ENCODE assay signal across 26 mouse cellular contexts in genomic region chr9:101012433-101012832, GRCm38 (mm10). TPM values are rescaled to one million over a fixed set of nuclear protein-coding genes. Genes with fewer than 3 reads are reported as not detected.
DNase-seq lines count a peak whose midpoint lies in the region; ATAC-seq lines count a peak whose summit lies in the region.
"Had no signal": no experiment of that assay in that cellular context is flagged by ENCODE, and none has a peak within 500 bp of the region (broad histone marks: within the 10 kb centered on the region; RNA-seq: fewer than 3 reads in every experiment).

No protein-coding gene starts in this region.

- DNase-seq in c-Kit-positive CD71-positive TER-119-negative erythroid progenitor cells, embryonic 14.5 days (ENCODE audit: low read depth), result peak; percentile 36
- peak; percentile 24 for DNase-seq in liver
- no peak for DNase-seq in gastrocnemius, postnatal 25 days
- no peak for DNase-seq in ovary, adult 18-20 months (ENCODE audit: low spot score)
- no peak for DNase-seq in cerebellum, adult 9-11 months
- DNase-seq: adrenal gland, postnatal 25 days; B cell, adult 2 months; cerebellum, adult 18-20 months; cerebellum, postnatal 14 days; gastrocnemius, postnatal 36 days; heart, adult 18-20 months; heart, postnatal 4 days; kidney, adult 9 months; kidney, postnatal 14 days; lung, adult 18-20 months; lung, postnatal 4 days; right cerebral cortex, postnatal 4 days had no signal

- H3K4me2 ChIP-seq in liver, embryonic 15.5 days, result peak overlapping the region; percentile 8; the same call in 1 of the 2 replicates
- H3K4me2 ChIP-seq: forebrain, embryonic 15.5 days; heart, embryonic 11.5 days; hindbrain, embryonic 13.5 days; limb, embryonic 12.5 days had no signal

- WGBS in liver, embryonic 15.5 days (ENCODE audit: insufficient replicate concordance), result 41% methylated on average over 10 of the region's 10 CpGs

- 0 out of 2 replicates have a peak, but pooled peaks cover 3% of the 10 kb centered on the region for H3K36me3 ChIP-seq in liver, embryonic 15.5 days (replicated peaks)

- H3K27ac ChIP-seq in liver, embryonic 15.5 days (replicated peaks), result no peak overlapping the region
- H3K27ac ChIP-seq: forebrain, embryonic 15.5 days; hindbrain, embryonic 13.5 days; left cerebral cortex, adult 2 months; limb, embryonic 12.5 days had no signal

- no peaks in the 10 kb centered on the region for H3K9me3 ChIP-seq in liver, embryonic 15.5 days (replicated peaks)
- H3K9me3 ChIP-seq: forebrain, embryonic 15.5 days had no signal

- ATAC-seq in liver, embryonic 15.5 days (ENCODE audit: insufficient read depth), result peak; percentile 76
- ATAC-seq: forebrain, embryonic 15.5 days; intestine, embryonic 16.5 days; lung, postnatal 0 days; midbrain, embryonic 16.5 days had no signal

- H3K4me1 ChIP-seq in liver, embryonic 15.5 days (replicated peaks), result peaks cover 11% of the 10 kb centered on the region
- H3K4me1 ChIP-seq: forebrain, embryonic 15.5 days; limb, embryonic 12.5 days had no signal

- H3K4me3 ChIP-seq in liver, embryonic 15.5 days (replicated peaks), result no peak overlapping the region
- H3K4me3 ChIP-seq: forebrain, embryonic 15.5 days; hindbrain, embryonic 13.5 days; left cerebral cortex, adult 2 months; limb, embryonic 12.5 days had no signal

- H3K27me3 ChIP-seq in liver, embryonic 15.5 days, result no peaks in the 10 kb centered on the region
- H3K27me3 ChIP-seq: forebrain, embryonic 15.5 days; hindbrain, embryonic 13.5 days; limb, embryonic 12.5 days had no signal

- H3K9ac ChIP-seq in liver, embryonic 15.5 days, result no peak overlapping the region
- H3K9ac ChIP-seq: forebrain, embryonic 15.5 days; hindbrain, embryonic 13.5 days; limb, embryonic 12.5 days had no signal

RNA-seq across cellular contexts. Expression of gene Pccb, which starts 22.3 kb away (rescaled TPM):
- 7.5 and 8.4 TPM in 2 replicates for polyA plus RNA-seq in liver, embryonic 15.5 days (2015; fragmentation: Nextera tagmentation; extraction: Ambion mirVana)
- 10 to 100 TPM; 51.6 to 57.9 TPM for total RNA-seq in gastrocnemius, postnatal 25 days (2021)

Comparison
In these comparisons a context has a peak if more than half of its experiments do, and no peak if none do; other contexts are left out.
1. DNase-seq: peak in c-Kit-positive CD71-positive TER-119-negative erythroid progenitor cells, embryonic 14.5 days (single experiment) and liver (single experiment); none in gastrocnemius, postnatal 25 days (single experiment), ovary, adult 18-20 months (single experiment) and cerebellum, adult 9-11 months (single experiment).